Mouse (Mus musculus) bone marrow macrophage, adult 2 months (primary cell): ENCODE data around the gene Hagh. TPM values are rescaled to one million over a fixed set of nuclear protein-coding genes. Genes with fewer than 3 reads are reported as not detected.

Experiments used
- H3K27ac ChIP-seq: 2 replicates; pipeline ENCODE4 v1.5.1; 2012; ENCODE audit warnings: low read depth, low read length; ENCODE audit not compliant: insufficient read depth
- H3K4me1 ChIP-seq: 2 replicates; pipeline ENCODE4 v1.6.1; 2012; ENCODE audit warnings: low read length; ENCODE audit not compliant: control insufficient read depth, insufficient read depth
- H3K4me3 ChIP-seq: 2 replicates; pipeline ENCODE4 v1.5.1; 2012; ENCODE audit warnings: mild to moderate bottlenecking, low read length, moderate library complexity; ENCODE audit not compliant: insufficient read depth
- CTCF ChIP-seq: IDR thresholded peaks from 2 replicates; pipeline ENCODE4 v1.5.1; 2012; ENCODE audit warnings: low read depth, mild to moderate bottlenecking, low read length, moderate library complexity
- POLR2A ChIP-seq: IDR thresholded peaks from 2 replicates; pipeline ENCODE4 v1.6.1; 2012; ENCODE audit warnings: mild to moderate bottlenecking, low read depth, low read length, borderline replicate concordance
- polyA plus RNA-seq: library from polyadenylated mRNA; stranded (reverse); fragments of >200 nt; gene quantifications from 2 replicates; pipeline ENCODE4 v1.2.4, GENCODE M21; 2012; ENCODE audit not compliant: missing spikeins, insufficient read depth, insufficient read length

The Hagh gene
- polyA plus RNA-seq, 1 experiment: 44.9 TPM

GRCm38 (mm10) chr17:24884391-24884790 is 44.4 kb downstream of the Hagh start:
- TF ChIP-seq CTCF: no peak
- no peak for TF ChIP-seq POLR2A
- no peak overlapping the region for H3K4me3 ChIP-seq
- peaks cover 9% of the 10 kb centered on the region for H3K4me1 ChIP-seq
- H3K27ac ChIP-seq: no peak overlapping the region

DNA sequence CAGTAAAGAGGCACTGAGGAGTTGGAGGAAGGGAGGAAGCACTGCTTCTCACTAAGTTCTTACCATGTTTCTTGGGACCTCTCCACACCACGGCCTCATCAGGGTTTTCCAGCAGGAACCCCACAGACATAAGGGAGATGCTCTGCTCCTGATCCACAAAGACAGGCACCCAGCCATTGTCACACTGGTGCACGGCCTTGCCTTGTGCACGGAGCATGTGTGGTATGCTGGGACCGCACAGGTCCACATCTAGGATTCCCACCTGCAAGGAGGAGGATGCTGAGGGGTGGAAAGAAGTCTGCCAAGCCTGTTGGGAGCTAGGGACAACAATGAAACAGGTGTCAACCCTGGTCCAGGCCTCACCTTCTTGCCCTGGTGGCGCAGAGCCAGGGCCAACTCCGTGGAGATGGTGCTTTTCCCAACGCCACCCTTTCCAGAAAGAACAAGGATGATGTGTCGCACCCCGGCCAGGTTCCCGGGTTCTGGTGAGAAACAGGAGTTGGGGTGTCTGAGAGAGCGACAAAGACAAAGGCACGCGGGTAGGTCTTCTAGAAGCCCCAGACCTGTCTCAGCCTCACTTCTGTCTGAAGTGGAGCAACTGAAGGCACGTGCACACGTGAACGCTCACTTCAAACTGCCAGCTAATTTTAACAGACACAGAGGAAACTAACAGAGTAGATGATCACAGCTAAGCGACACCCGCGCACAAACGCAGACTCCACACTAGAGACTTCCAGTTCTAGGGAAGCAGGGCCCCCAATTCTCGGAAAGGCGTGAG is 45.6 kb downstream of the Hagh start:
- H3K27ac ChIP-seq: no peak overlapping the region
- H3K4me1 ChIP-seq: peaks cover 9% of the 10 kb centered on the region

GRCm38 (mm10) chr17:24886134-24886931 is 46.4 kb downstream of the Hagh start, which contains the start of the genes Nubp2 and Spsb3:
Gene Nubp2 (minus strand): TSS chr17:24886349.
Gene Spsb3 (plus strand): TSS chr17:24886643.
- peak within 1 kb of the TSS; percentile 98 for H3K4me3 ChIP-seq
- no peak for TF ChIP-seq CTCF
- no peak for TF ChIP-seq POLR2A
- H3K4me1 ChIP-seq: peaks cover 9% of the 10 kb centered on the region
- peak within 1 kb of the TSS; percentile 35 for H3K27ac ChIP-seq

More for the DNA sequence above, 45.6 kb downstream of the Hagh start:
- TF ChIP-seq CTCF: no peak
- no peak for TF ChIP-seq POLR2A
- peak overlapping the region; percentile 98 for H3K4me3 ChIP-seq

DNA sequence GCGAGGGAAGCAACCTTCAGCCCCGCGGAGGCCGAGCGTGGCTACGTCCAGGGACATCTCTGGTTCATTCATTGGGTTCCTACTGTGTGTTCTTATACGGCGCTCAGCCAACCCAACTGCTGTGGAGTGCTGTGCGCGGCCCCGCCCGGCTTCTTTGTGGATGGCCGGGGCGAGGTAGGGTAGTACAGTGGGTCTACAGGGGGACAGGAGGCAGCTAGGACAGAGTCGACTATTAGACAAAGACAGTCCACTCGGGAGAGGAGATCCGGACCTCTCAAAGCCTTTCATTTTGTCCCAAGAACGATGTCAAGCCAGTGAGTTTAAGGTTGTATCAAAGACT is 47.0 kb downstream of the Hagh start:
- H3K4me3 ChIP-seq: peak overlapping the region; percentile 92
- TF ChIP-seq CTCF (no peak), POLR2A (no peak)
- peak overlapping the region; percentile 35 for H3K27ac ChIP-seq
- peaks cover 9% of the 10 kb centered on the region for H3K4me1 ChIP-seq

DNA sequence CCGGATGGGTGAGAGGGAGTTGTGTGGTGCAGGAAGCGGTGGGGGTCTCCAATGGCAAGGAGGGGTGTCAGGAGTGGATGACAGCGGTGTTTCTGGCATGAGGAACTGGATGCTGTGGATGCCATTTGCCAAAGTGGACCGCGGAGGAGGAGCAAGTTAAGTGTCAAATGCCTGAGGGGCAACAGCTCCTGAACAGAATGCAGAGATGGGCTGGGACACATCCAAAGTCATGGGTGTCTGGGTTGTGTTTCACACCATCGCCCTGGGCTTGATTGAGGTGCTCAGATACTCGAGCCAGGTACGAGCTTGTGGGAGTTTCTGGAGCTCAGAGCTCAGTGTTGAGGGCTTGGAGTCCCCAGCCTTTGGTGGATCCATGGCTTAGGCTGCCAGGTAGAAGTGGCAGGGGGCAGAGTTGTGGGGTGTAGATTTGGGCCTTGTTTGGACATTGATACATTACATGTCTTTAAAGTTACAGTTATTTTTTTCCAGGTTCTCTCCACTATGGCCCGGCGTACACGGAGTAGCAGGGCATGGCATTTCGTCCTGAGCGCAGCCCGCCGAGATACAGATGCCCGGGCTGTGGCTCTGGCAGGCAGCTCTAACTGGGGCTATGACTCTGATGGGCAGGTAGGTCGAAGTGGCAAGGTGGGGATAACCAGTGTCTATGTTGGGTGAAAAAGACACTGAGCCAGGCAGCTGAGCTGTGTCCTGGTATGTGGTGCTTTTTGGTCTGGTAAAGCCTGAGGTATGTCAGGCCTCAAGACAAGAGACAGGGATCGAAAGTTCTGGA is 47.5 kb downstream of the Hagh start:
- Histone ChIP-seq H3K4me1 (peaks cover 9% of the 10 kb centered on the region), H3K4me3 (peak overlapping the region; percentile 92), H3K27ac (no peak overlapping the region)
- no peak for TF ChIP-seq POLR2A
- no peak for TF ChIP-seq CTCF

DNA sequence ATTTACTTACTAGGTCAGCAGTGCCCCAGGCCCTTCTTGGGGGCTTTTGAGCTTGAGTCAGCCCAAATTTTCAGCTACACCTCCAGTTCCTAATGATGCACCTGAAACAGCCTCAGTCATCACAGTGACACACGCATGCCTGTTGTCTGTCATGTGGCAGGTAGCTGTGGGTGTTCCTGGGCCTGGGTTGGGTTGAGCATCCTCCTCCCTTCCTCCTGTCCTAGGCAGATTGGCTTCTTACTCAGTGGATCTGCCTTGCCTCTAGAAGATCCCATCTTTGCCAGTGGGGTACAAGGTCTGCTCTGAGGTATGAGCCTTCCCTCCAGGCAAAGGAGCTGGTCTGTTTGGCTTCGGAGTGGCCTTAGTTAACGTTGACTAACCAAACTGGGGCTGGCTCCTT is 48.9 kb downstream of the Hagh start:
- H3K27ac ChIP-seq: no peak overlapping the region
- TF ChIP-seq CTCF (no peak), POLR2A (no peak)
- H3K4me1 ChIP-seq: peaks cover 7% of the 10 kb centered on the region
- H3K4me3 ChIP-seq: no peak overlapping the region

DNA sequence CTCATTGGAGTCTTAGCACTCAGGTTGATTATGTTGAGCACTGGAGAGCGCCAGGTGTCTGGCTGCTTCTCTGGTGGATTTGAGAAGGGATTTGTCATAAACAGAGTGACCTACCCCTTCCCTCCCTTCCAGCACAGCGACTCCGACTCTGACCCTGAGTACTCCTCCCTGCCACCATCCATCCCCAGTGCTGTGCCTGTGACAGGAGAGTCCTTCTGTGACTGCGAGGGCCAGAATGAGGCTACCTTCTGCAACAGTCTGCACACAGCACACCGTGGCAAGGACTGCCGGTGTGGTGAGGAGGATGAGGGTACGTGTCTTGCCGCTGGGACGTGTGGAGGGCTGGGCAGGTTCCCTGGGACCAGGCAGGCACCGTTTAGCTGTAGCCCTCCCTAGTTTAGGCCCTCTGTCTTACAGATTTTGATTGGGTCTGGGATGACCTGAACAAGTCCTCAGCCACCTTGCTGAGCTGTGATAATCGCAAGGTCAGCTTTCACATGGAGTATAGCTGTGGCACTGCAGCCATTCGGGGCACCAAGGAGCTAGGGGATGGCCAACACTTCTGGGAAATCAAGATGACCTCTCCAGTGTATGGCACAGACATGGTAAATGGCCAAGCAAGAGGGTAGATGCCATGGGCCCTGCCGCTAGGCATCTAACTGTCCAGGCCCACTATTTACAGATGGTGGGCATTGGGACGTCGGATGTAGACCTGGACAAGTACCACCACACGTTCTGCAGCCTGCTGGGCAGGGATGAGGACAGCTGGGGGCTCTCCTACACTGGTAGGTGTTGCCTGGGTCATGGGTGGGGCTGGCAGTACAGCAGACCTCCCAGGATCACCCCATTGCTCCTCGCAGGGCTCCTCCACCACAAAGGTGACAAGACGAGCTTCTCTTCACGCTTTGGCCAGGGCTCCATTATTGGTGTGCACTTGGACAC is 50.5 kb downstream of the Hagh start:
- TF ChIP-seq POLR2A (no peak), CTCF (no peak)
- Histone ChIP-seq H3K4me3 (no peak overlapping the region), H3K27ac (no peak overlapping the region), H3K4me1 (peaks cover 6% of the 10 kb centered on the region; the same call in 1 of the 2 replicates)

DNA sequence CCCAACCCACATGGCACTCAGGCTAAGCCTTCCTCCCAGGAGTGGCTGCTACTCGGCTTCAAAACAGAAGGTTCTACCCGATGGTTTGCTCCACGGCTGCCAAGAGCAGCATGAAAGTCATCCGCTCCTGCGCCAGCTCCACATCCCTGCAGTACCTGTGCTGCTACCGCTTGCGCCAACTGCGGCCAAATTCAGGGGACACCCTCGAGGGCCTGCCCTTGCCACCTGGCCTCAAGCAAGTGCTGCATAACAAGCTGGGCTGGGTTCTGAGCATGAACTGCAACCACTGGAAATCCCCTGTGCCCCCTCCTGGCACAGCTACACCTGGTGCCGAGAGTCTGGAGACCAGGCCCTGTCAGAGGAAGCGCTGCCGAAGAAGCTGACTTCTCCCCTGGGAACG is 51.4 kb downstream of the Hagh start:
- Histone ChIP-seq H3K4me3 (no peak overlapping the region), H3K27ac (no peak overlapping the region), H3K4me1 (peaks cover 6% of the 10 kb centered on the region; the same call in 1 of the 2 replicates)
- TF ChIP-seq CTCF: no peak
- no peak for TF ChIP-seq POLR2A

DNA sequence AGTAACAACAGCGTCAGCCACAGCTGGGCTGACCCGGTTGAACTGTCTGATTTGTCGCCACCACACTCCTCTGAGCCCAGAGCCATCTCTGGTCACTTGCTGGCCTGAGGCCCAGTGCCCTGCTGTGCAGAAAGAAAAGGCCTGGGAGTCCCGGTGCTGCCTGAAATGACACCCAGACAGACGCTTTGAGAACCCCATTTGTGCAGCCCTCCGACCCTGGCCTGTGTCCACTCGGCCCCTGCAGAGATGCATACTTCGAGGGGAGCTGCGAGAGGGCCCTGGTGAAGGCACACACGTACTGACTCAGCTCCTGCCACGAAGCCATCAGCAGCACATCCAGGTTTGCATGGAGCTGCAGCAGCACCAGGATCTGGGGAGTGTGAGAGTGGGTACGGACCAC is 52.8 kb downstream of the Hagh start:
- no peak overlapping the region for H3K27ac ChIP-seq
- H3K4me1 ChIP-seq: peaks cover 7% of the 10 kb centered on the region; the same call in 1 of the 2 replicates
- H3K4me3 ChIP-seq: no peak overlapping the region
- TF ChIP-seq CTCF (no peak), POLR2A (no peak)
